Mouse (Mus musculus) cerebellum, adult 2 months (tissue): ENCODE results near the gene Tbc1d8. TPM values are rescaled to one million over a fixed set of nuclear protein-coding genes. Genes with fewer than 3 reads are reported as not detected.
A peak's percentile ranks its signal among the peaks of the same experiment; 100 is the strongest.

ENCODE experiments used
- DNase-seq, 2 experiments: peaks; one replicate each; pipeline ENCODE4 v3.0.0; 2021
- H3K27ac ChIP-seq: fragments of 200-500 bp; 2 replicates; pipeline ENCODE4 v1.5.1; 2012; ENCODE audit warnings: low read length, control low read depth, inconsistent platforms; ENCODE audit not compliant: insufficient read depth
- H3K27me3 ChIP-seq: fragments of 200-500 bp; 2 replicates; pipeline ENCODE4 v1.6.1; 2012; ENCODE audit warnings: inconsistent platforms, mild to moderate bottlenecking, low read length, moderate library complexity; ENCODE audit not compliant: control insufficient read depth, insufficient read depth
- H3K4me1 ChIP-seq: fragments of 200-500 bp; 2 replicates; pipeline ENCODE4 v1.6.1; 2011; ENCODE audit warnings: low read length; ENCODE audit not compliant: control insufficient read depth, insufficient read depth
- H3K4me3 ChIP-seq: fragments of 200-500 bp; replicated peaks from 2 replicates; pipeline ENCODE3; 2011; ENCODE audit warnings: mild to moderate bottlenecking, low read depth, low read length, control low read depth; ENCODE audit not compliant: insufficient read depth
- CTCF ChIP-seq: fragments of 200-500 bp; IDR thresholded peaks from 2 replicates; pipeline ENCODE4 v1.5.1; 2011; ENCODE audit warnings: low read depth, mild to moderate bottlenecking, control low read depth, low read length, moderate library complexity, borderline replicate concordance; ENCODE audit not compliant: insufficient read depth
- POLR2A ChIP-seq: fragments of 200-500 bp; IDR thresholded peaks from 2 replicates; pipeline ENCODE4 v1.6.1; 2011; ENCODE audit warnings: low read length, control low read depth, borderline replicate concordance; ENCODE audit not compliant: insufficient read depth
- WGBS: fragments of 180-500 bp; shearing (Covaris S2); methylation state at CpG from one replicate; pipeline ENCODE4 v1.1.7; 2018; 5-methylcytosine and 5-hydroxymethylcytosine counted together
- polyA plus RNA-seq: library from polyadenylated mRNA; depleted of rRNA; stranded (reverse); fragments of >200 nt; gene quantifications from 2 replicates; pipeline ENCODE4 v1.2.3, GENCODE M21; 2012

Tbc1d8 gene
- polyA plus RNA-seq, 1 experiment: 29.2 TPM

DNA sequence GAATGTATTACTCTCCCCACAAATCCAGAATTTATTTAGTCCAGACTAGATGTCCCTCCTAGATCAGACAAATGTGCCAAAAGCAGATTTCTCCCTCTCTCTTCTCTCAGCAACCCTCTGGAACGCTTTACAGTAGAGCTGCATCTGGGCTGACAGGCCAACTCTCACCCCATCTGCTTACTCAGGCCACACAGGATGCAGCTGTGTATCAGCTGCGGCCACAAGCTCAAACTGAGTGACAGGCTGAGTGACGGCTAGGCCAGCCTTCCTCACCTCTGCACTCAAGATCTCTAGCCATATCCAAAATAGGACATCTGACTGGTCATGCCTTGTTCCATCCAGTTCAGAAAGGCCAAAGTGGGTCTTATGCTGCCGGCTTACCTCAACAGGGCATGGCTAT, 82.2 kb downstream of the Tbc1d8 start:
- no peak overlapping the region for H3K4me3 ChIP-seq
- H3K27ac ChIP-seq: no peak overlapping the region
- H3K4me1 ChIP-seq: peaks cover 3% of the 10 kb centered on the region; the same call in 1 of the 2 replicates
- WGBS: 63% methylated on average over 4 of the region's 4 CpGs
- no peak for DNase-seq
- H3K27me3 ChIP-seq: no peaks in the 10 kb centered on the region
- TF ChIP-seq CTCF (no peak), POLR2A (no peak)

DNA sequence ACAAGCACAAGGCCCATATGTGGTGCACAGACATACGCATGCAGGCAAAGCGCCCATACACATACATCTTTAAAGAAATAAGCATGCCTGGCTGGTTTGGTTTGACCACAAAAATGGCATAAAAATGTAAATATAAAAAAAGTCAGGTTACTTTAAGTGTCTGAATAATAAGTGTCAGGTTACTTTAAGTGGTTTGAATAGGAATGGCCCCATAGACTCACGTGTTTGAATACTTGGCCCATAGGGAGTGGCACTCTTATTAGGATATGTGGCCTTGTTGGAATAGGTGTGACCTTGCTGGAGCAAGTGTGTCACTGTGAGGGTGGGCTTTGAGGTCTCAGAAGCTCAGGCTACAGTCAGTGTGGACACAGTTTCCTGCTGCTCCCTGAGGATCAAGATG, 83.9 kb downstream of the Tbc1d8 start:
- Histone ChIP-seq H3K4me1 (peaks cover 3% of the 10 kb centered on the region; the same call in 1 of the 2 replicates), H3K4me3 (no peak overlapping the region), H3K27me3 (no peaks in the 10 kb centered on the region), H3K27ac (no peak overlapping the region)
- TF ChIP-seq POLR2A (no peak), CTCF (no peak)
- WGBS: 93% methylated on average over 3 of the region's 3 CpGs
- DNase-seq: no peak

DNA sequence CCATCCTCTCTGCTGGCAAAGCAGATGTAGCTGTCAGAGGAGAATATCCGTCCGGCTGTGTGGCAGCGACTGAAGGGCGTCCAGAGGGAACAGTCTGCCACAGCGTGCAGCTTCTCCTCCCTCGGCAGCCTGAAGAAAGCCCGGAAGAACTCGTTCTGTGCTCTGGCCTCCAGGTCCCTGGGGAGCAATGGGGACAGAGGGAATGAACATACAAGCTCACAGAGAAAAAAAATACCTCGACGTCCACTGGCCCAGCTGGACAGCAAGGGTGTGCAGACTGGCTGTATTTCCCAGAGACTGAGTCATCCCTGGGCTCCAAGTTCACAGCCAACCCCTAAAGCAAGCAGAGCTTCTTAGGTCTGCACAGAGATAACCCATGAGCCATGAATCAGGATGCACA, 84.5 kb downstream of the Tbc1d8 start:
- WGBS: 30% methylated on average over 10 of the region's 10 CpGs
- H3K27me3 ChIP-seq: no peaks in the 10 kb centered on the region
- 0 out of 2 replicates have a peak overlapping the region, but pooled peaks have one; percentile 11 for H3K27ac ChIP-seq
- H3K4me1 ChIP-seq: peaks cover 3% of the 10 kb centered on the region; the same call in 1 of the 2 replicates
- TF ChIP-seq POLR2A (no peak), CTCF (no peak)
- H3K4me3 ChIP-seq: no peak overlapping the region
- no peak for DNase-seq

DNA sequence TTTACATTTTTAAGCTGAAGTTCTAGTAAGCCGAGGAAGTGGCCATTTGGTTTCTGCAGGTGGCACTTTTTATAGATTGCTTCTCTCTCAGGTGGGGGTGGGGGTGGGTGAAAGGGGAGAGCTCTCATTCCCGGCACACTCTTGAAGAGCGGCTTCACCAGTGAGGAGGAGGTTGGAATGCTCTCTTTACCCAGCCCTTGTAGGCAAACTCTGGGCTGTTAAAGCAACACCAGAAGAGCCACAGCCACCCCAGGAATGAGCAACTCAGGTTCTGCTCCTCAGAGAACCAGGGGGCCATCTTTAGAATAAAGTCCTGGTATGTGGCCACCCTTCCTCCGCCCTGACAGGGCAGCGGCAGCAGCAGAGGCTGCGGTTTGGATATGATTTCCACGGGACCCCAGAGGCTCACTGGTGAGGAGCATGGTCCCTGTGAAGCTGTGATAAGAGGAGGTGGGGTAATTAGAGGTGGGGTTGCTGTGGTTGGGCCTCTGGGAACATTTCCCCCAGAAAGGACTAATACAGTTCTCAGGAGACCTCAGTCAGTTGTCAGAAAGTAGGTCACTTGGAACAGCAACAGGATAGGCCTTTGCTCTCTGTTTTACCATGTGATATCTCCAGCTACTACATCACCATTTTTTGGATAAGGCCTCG, 85.2 kb downstream of the Tbc1d8 start:
- TF ChIP-seq CTCF: no peak
- TF ChIP-seq POLR2A: no peak
- Histone ChIP-seq H3K4me1 (0 out of 2 replicates have a peak, but pooled peaks cover 3% of the 10 kb centered on the region), H3K4me3 (no peak overlapping the region), H3K27ac (no peak overlapping the region), H3K27me3 (no peaks in the 10 kb centered on the region)
- 80% methylated on average over 8 of the region's 8 CpGs for WGBS
- no peak for DNase-seq

DNA sequence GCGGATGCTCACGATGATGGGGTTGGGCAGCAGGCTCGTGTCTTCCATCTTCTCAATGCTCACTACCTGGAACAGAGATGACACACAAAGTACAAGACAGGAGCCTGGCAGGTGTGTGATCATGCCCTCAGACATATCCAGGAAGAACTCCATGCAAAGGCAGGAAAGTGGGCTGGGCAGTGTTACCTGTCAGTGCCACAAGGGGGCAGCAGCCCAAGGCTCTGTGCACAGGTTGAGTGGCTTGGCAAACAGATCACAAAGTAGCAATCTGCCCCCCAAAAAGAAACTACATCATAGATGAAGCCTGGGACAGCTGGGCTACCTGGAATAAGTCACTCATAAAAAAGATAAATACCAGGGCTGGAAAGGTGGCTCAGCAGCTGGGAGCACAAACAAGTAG, 86.4 kb downstream of the Tbc1d8 start:
- H3K27me3 ChIP-seq: no peaks in the 10 kb centered on the region
- TF ChIP-seq CTCF (peak; percentile 99), POLR2A (no peak)
- H3K4me1 ChIP-seq: 0 out of 2 replicates have a peak, but pooled peaks cover 3% of the 10 kb centered on the region
- WGBS: 42% methylated on average over 3 of the region's 3 CpGs
- peak; percentile 76 to 89 for DNase-seq
- H3K27ac ChIP-seq: no peak overlapping the region
- no peak overlapping the region for H3K4me3 ChIP-seq

DNA sequence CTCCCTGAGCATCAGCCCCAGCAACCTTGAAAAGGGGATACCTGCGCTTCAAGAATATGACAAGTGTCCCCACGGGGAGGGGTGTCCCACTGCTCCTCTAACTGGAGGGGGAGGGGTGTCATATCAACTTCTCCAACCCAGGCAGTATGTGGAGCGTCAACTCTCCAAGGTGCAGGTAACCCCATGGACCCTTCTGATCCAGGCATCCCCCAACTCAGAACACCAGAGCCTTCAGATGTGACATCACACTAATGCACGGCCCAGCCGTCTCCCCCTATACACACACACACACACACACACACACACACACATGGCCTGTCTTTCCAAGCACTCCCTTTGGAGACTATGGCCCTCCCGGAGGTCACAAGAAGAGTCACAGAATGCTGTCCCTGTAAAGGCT, 86.9 kb downstream of the Tbc1d8 start:
- no peak overlapping the region for H3K4me3 ChIP-seq
- no peak for DNase-seq
- 89% methylated on average over 6 of the region's 6 CpGs for WGBS
- peaks cover 5% of the 10 kb centered on the region; the same call in 1 of the 2 replicates for H3K4me1 ChIP-seq
- H3K27me3 ChIP-seq: no peaks in the 10 kb centered on the region
- no peak overlapping the region for H3K27ac ChIP-seq
- no peak for TF ChIP-seq CTCF
- no peak for TF ChIP-seq POLR2A

DNA sequence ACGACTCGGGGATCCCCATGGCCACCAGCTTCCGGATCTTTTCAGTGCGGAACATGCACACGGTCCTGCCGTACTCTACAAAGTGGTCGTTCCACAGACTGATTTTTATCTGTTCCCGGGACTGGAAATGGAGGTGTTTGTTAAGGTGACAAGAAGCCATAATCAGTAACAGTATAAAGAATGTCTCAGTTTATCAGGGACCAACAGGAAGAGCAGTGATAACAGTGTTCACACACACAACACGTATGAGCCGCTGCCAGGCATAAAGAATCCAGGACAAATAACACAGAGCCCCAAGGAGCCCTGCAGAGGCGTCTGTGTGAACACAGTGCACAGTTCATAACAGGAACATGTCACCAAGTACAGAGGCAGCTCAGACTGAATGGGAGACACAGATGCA, 89.2 kb downstream of the Tbc1d8 start:
- H3K27me3 ChIP-seq: no peaks in the 10 kb centered on the region
- peaks cover 8% of the 10 kb centered on the region for H3K4me1 ChIP-seq
- 94% methylated on average over 11 of the region's 11 CpGs for WGBS
- DNase-seq: no peak
- H3K27ac ChIP-seq: no peak overlapping the region
- no peak for TF ChIP-seq CTCF
- no peak for TF ChIP-seq POLR2A
- no peak overlapping the region for H3K4me3 ChIP-seq

DNA sequence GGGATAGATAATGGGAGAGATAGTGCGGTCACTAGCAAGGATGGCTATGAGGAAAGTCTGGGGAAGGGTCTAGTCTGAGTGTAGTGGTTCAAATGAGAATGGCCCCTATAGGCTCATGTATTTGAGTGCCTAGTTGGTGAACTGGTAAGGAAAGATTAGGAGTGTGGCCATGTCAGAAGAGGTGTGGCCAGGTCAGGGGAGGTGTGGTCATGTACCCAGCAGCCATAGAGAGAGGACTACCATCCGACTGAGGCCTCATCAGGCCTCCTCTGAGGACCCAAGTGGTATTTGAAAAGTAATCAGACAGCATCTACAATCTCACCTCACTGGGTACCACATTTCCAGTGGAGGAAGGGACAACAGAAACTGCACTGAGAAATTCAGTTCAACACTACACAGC, 90.4 kb downstream of the Tbc1d8 start:
- TF ChIP-seq CTCF (no peak), POLR2A (no peak)
- peaks cover 5% of the 10 kb centered on the region for H3K4me1 ChIP-seq
- no peak overlapping the region for H3K4me3 ChIP-seq
- DNase-seq: no peak
- no peak overlapping the region for H3K27ac ChIP-seq
- H3K27me3 ChIP-seq: no peaks in the 10 kb centered on the region
- 86% methylated on average over 2 of the region's 2 CpGs for WGBS
